Mouse (Mus musculus) kidney, embryonic 15.5 days (tissue): ENCODE data around the gene Gm15085. TPM values are rescaled to one million over a fixed set of nuclear protein-coding genes. Genes with fewer than 3 reads are reported as not detected.
"Not testable (repeated sequence)": the region's sequence is repeated elsewhere in the genome, so short reads cannot be mapped to it uniquely, and the experiment has no call there.

Source experiments
- ATAC-seq: fragments of 200-750 bp; cut with Nextera tagmentation; replicated peaks from 2 replicates; pipeline ENCODE4 v1.8.0; 2017; ENCODE audit warnings: moderate TSS enrichment; ENCODE audit not compliant: low FRiP score
- H3K27ac ChIP-seq: fragments of 300-500 bp; sonication (generic); 2 replicates; pipeline ENCODE4 v1.5.1; 2015; ENCODE audit warnings: mild to moderate bottlenecking, inconsistent platforms
- H3K27me3 ChIP-seq: fragments of 300-500 bp; sonication (generic); 2 replicates; pipeline ENCODE4 v1.6.1; 2015; ENCODE audit warnings: inconsistent platforms
- H3K36me3 ChIP-seq: fragments of 300-500 bp; sonication (generic); 2 replicates; pipeline ENCODE4 v1.6.1; 2015; ENCODE audit warnings: inconsistent platforms
- H3K4me1 ChIP-seq: fragments of 300-500 bp; sonication (generic); 2 replicates; pipeline ENCODE4 v1.6.1; 2015; ENCODE audit warnings: inconsistent platforms
- H3K4me2 ChIP-seq: fragments of 300-500 bp; sonication (generic); 2 replicates; pipeline ENCODE4 v1.6.1; 2015; ENCODE audit warnings: moderate library complexity, mild to moderate bottlenecking, inconsistent platforms
- H3K4me3 ChIP-seq: fragments of 300-500 bp; sonication (generic); replicated peaks from 2 replicates; pipeline ENCODE4 v1.5.1; 2015; ENCODE audit warnings: mild to moderate bottlenecking, inconsistent platforms
- H3K9ac ChIP-seq: fragments of 300-500 bp; sonication (generic); 2 replicates; pipeline ENCODE4 v1.6.1; 2015; ENCODE audit warnings: mild to moderate bottlenecking, inconsistent platforms
- H3K9me3 ChIP-seq: fragments of 300-500 bp; sonication (generic); replicated peaks from 2 replicates; pipeline ENCODE4 v1.6.1; 2016; ENCODE audit warnings: inconsistent platforms
- WGBS: fragments of 180-500 bp; shearing (Covaris S2); methylation state at CpG from one replicate; pipeline ENCODE4 v1.1.7; 2015; ENCODE audit warnings: mixed read lengths; 5-methylcytosine and 5-hydroxymethylcytosine counted together
- polyA plus RNA-seq: library from polyadenylated mRNA; unstranded; fragments of >200 nt; fragmentation: Nextera tagmentation; extraction: Ambion mirVana; gene quantifications from 2 replicates; pipeline ENCODE4 v1.2.1, GENCODE M21; 2015

Gm15085 gene
- polyA plus RNA-seq = not detected in 2 replicates

GRCm38 (mm10) chrX:149447317-149447716, at the start of gene Gm15085:
Gene Gm15085, plus strand, starts transcription at chrX:149447617.
- H3K27me3 ChIP-seq, H3K9me3 ChIP-seq, H3K27ac ChIP-seq, H3K4me1 ChIP-seq, H3K9ac ChIP-seq, H3K4me3 ChIP-seq, H3K36me3 ChIP-seq, H3K4me2 ChIP-seq, ATAC-seq: not testable (repeated sequence)
- no CpG with 5 or more reads among the region's 6 CpGs for WGBS

Other genes starting within 250 kb of the Gm15085 start
- not detected in 2 replicates for gene Gm15093, start 175.2 kb upstream of the Gm15085 start, polyA plus RNA-seq
- gene Gm10439, start 147.0 kb downstream of the Gm15085 start, polyA plus RNA-seq = not detected in 2 replicates